In genomic region chr2:120389376-120389775, GRCm38 (mm10) we compare ENCODE assay signal across 23 mouse cellular contexts. TPM values are rescaled to one million over a fixed set of nuclear protein-coding genes. Genes with fewer than 3 reads are reported as not detected.
DNase-seq lines count a peak whose midpoint lies in the region; ATAC-seq and TF ChIP-seq lines count a peak whose summit lies in the region.
"Had no signal": no experiment of that assay in that cellular context is flagged by ENCODE, and none has a peak within 500 bp of the region (broad histone marks: within the 10 kb centered on the region; RNA-seq: fewer than 3 reads in every experiment).

No protein-coding gene starts in this region.

- no peak for ATAC-seq in activated CD4-positive, CD25-positive, alpha-beta regulatory T cell, adult 4 months
- ATAC-seq: CD4-positive, CD25-positive, alpha-beta regulatory T cell, adult 4 months; forebrain, embryonic 16.5 days; hindbrain, embryonic 16.5 days; inflammation-experienced regulatory T-cells, adult 6 months; intestine, postnatal 0 days had no signal

- intact Hi-C loops in left cerebral cortex, adult 2 months (cut with DNase I) = no loop called here
- intact Hi-C loops in left cerebral cortex, postnatal 14 days (cut with DNase I) = no loop called here

- 0 out of 2 replicates have a peak overlapping the region, but pooled peaks have one; percentile 38 for H3K27ac ChIP-seq in left cerebral cortex, adult 2 months
- H3K27ac ChIP-seq: embryonic facial prominence, embryonic 12.5 days; forebrain, embryonic 12.5 days; heart, adult 2 months; hindbrain, embryonic 12.5 days had no signal

- peak; percentile 36 for DNase-seq in gastrocnemius, adult 18-20 months (ENCODE audit: low spot score)
- no peak for DNase-seq in gastrocnemius, postnatal 10 days
- no peak for DNase-seq in left cerebral cortex, adult 2 months (ENCODE audit: extremely low spot score in 1 of 2, low spot score in 2 of 2)
- DNase-seq in left cerebral cortex, postnatal 14 days (ENCODE audit: low spot score in 2 of 2) = no peak
- peak; percentile 53 to 61 for DNase-seq in adrenal gland, postnatal 36 days
- DNase-seq in embryo, embryonic 11 days = no peak
- DNase-seq: B cell, adult 2 months; cerebellum, adult 11 months; cerebellum, adult 8-10 months; cerebellum, postnatal 14 days; heart, adult 2 months; heart, postnatal 4 days; kidney, adult 9 months had no signal

- TF ChIP-seq CTCF in left cerebral cortex, adult 2 months (IDR thresholded peaks at IDR 0.05) = no peak

- no peak overlapping the region for H3K4me3 ChIP-seq in left cerebral cortex, adult 2 months
- H3K4me3 ChIP-seq: embryonic facial prominence, embryonic 12.5 days; forebrain, embryonic 12.5 days; heart, adult 2 months; heart, embryonic 12.5 days; hindbrain, embryonic 12.5 days had no signal

RNA-seq across cellular contexts. Expression of gene Ganc, which starts 14.3 kb away (rescaled TPM):
- total RNA-seq in gastrocnemius, adult 18-20 months (2021) = 10 to 100 TPM; 30.2 to 36.5 TPM
- total RNA-seq in gastrocnemius, postnatal 10 days (2021) = 10 to 100 TPM; 29.1 to 30.8 TPM
- 10 to 100 TPM; 11.6 to 13.9 TPM for total RNA-seq in left cerebral cortex, adult 2 months (2021)
- 10 to 100 TPM; 12.6 to 17.4 TPM for total RNA-seq in left cerebral cortex, postnatal 14 days (2021)
- 10 to 100 TPM; 25.9 to 37.3 TPM for total RNA-seq in adrenal gland, postnatal 36 days (2021)
- 10 to 100 TPM; 17.6 to 21.6 TPM for polyA plus RNA-seq in activated CD4-positive, CD25-positive, alpha-beta regulatory T cell, adult 4 months (2017; shearing (Covaris generic))

RNA-seq across cellular contexts. Expression of gene Tmem87a, which starts 14.5 kb away (rescaled TPM):
- total RNA-seq in gastrocnemius, adult 18-20 months (2021) = 10 to 100 TPM; 33.6 to 35.1 TPM
- 10 to 100 TPM; 36.4 to 40.4 TPM for total RNA-seq in gastrocnemius, postnatal 10 days (2021)
- 10 to 100 TPM; 40.9 to 42.2 TPM for total RNA-seq in left cerebral cortex, adult 2 months (2021)
- total RNA-seq in left cerebral cortex, postnatal 14 days (2021) = 10 to 100 TPM; 34.9 to 39.2 TPM
- 10 to 100 TPM; 42.0 to 49.9 TPM for total RNA-seq in adrenal gland, postnatal 36 days (2021)
- polyA plus RNA-seq in activated CD4-positive, CD25-positive, alpha-beta regulatory T cell, adult 4 months (2017; shearing (Covaris generic)) = 10 to 100 TPM; 17.9 to 28.6 TPM

RNA-seq across cellular contexts. Expression of gene Vps39, which starts 36.4 kb away (rescaled TPM):
- 10 to 100 TPM; 18.5 to 23.3 TPM for total RNA-seq in gastrocnemius, adult 18-20 months (2021)
- 10 to 100 TPM; 17.9 to 20.7 TPM for total RNA-seq in gastrocnemius, postnatal 10 days (2021)
- 10 to 100 TPM; 69.7 to 72.4 TPM for total RNA-seq in left cerebral cortex, adult 2 months (2021)
- 10 to 100 TPM; 60.6 to 62.8 TPM for total RNA-seq in left cerebral cortex, postnatal 14 days (2021)
- 10 to 100 TPM; 43.2 to 52.8 TPM for total RNA-seq in adrenal gland, postnatal 36 days (2021)
- polyA plus RNA-seq in activated CD4-positive, CD25-positive, alpha-beta regulatory T cell, adult 4 months (2017; shearing (Covaris generic)) = 10 to 100 TPM; 17.8 to 20.9 TPM

Comparison
In these comparisons a context has a peak if more than half of its experiments do, and no peak if none do; other contexts are left out.
1. DNase-seq: peak in gastrocnemius, adult 18-20 months (single experiment) and adrenal gland, postnatal 36 days (2 of 2); none in gastrocnemius, postnatal 10 days (single experiment), left cerebral cortex, adult 2 months (0 of 2), left cerebral cortex, postnatal 14 days (0 of 2) and embryo, embryonic 11 days (single experiment).